Mouse (Mus musculus) lung, postnatal 0 days (tissue): ENCODE results near the gene Prkaca.

Experiments
- CTCF ChIP-seq: IDR thresholded peaks from 2 replicates; pipeline ENCODE4 v1.5.1; 2016; ENCODE audit warnings: antibody characterized with exemption, mild to moderate bottlenecking
- EP300 ChIP-seq: IDR thresholded peaks from 2 replicates; pipeline ENCODE4 v1.6.1; 2016; ENCODE audit warnings: antibody characterized with exemption, mild to moderate bottlenecking, control low read depth

DNA sequence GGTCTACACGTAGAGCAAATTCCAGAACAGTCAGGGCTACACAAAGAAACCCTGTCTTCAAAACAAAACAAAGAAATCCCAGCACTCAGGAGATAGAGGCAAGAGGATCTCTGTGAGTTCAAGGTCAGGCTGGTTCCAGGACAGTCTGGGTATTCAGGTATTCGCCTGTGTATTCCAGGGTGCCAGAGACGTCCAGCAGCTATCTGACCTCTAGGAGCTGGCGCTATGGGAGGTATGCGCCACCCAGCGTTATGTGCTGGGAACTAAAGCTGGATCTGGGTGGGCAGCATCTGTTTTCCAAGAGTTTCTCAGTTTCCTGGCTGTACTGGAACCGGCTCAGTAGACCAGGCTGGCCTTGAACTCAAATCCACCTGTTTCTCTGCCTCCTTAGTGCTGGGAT, 35.6 kb downstream of the Prkaca start:
- TF ChIP-seq CTCF = peak; percentile 71
- no peak for TF ChIP-seq EP300
